Mouse (Mus musculus) liver, adult 2 months (tissue): ENCODE measurements around the gene Tyw5. TPM values are rescaled to one million over a fixed set of nuclear protein-coding genes. Genes with fewer than 3 reads are reported as not detected.

Source experiments
- DNase-seq: peaks from one replicate; pipeline ENCODE4 v3.0.0-alpha.2; 2011; ENCODE audit warnings: low read depth, low spot score; ENCODE audit errors: extremely low read depth
- H3K27ac ChIP-seq: fragments of 200-500 bp; replicated peaks from 2 replicates; pipeline ENCODE4 v1.5.1; 2012; ENCODE audit warnings: low read depth, mild to moderate bottlenecking, control low read depth, inconsistent platforms, low read length; ENCODE audit not compliant: insufficient read depth
- H3K27me3 ChIP-seq: fragments of 200-500 bp; 2 replicates; pipeline ENCODE4 v1.6.1; 2012; ENCODE audit warnings: mild to moderate bottlenecking, moderate library complexity, low read length, inconsistent platforms; ENCODE audit not compliant: control insufficient read depth, insufficient read depth
- H3K36me3 ChIP-seq: fragments of 200-500 bp; 2 replicates; pipeline ENCODE4 v1.6.1; 2012; ENCODE audit warnings: low read length, inconsistent platforms; ENCODE audit not compliant: control insufficient read depth, insufficient read depth
- H3K4me1 ChIP-seq: fragments of 200-500 bp; 2 replicates; pipeline ENCODE4 v1.6.1; 2011; ENCODE audit warnings: low read length; ENCODE audit not compliant: control insufficient read depth, insufficient read depth
- H3K4me3 ChIP-seq: fragments of 200-500 bp; 2 replicates; pipeline ENCODE4 v1.5.1; 2011; ENCODE audit warnings: low read depth, mild to moderate bottlenecking, control low read depth, low read length, moderate library complexity; ENCODE audit not compliant: insufficient read depth
- H3K79me2 ChIP-seq: fragments of 200-500 bp; 2 replicates; pipeline ENCODE4 v1.6.1; 2012; ENCODE audit warnings: inconsistent platforms, mild to moderate bottlenecking, low read length, moderate library complexity; ENCODE audit not compliant: control insufficient read depth, insufficient read depth
- H3K9ac ChIP-seq: fragments of 200-500 bp; 2 replicates; pipeline ENCODE4 v1.6.1; 2012; ENCODE audit warnings: low read depth, mild to moderate bottlenecking, control low read depth, inconsistent platforms, low read length
- CTCF ChIP-seq: fragments of 200-500 bp; IDR thresholded peaks from 2 replicates; pipeline ENCODE4 v1.5.1; 2011; ENCODE audit warnings: low read depth, low read length, control low read depth
- POLR2A ChIP-seq: fragments of 200-500 bp; IDR thresholded peaks from 2 replicates; pipeline ENCODE4 v1.6.1; 2011; ENCODE audit warnings: low read length, control low read depth; ENCODE audit not compliant: insufficient read depth; ENCODE audit errors: extremely low read depth
- WGBS: fragments of 180-500 bp; shearing (Covaris S2); methylation state at CpG from one replicate; pipeline ENCODE4 v1.1.7; 2018; 5-methylcytosine and 5-hydroxymethylcytosine counted together
- polyA plus RNA-seq: library from polyadenylated mRNA; depleted of rRNA; stranded (reverse); fragments of >200 nt; gene quantifications from 2 replicates; pipeline ENCODE4 v1.2.3, GENCODE M21; 2012
- total RNA-seq: library from RNA; depleted of rRNA; stranded (reverse); fragments of >200 nt; gene quantifications from 2 replicates; pipeline ENCODE4 v1.2.3, GENCODE M21; 2014

Tyw5 gene
- total and polyA plus RNA-seq, 2 experiments, result 5.2 to 22.5 TPM

DNA sequence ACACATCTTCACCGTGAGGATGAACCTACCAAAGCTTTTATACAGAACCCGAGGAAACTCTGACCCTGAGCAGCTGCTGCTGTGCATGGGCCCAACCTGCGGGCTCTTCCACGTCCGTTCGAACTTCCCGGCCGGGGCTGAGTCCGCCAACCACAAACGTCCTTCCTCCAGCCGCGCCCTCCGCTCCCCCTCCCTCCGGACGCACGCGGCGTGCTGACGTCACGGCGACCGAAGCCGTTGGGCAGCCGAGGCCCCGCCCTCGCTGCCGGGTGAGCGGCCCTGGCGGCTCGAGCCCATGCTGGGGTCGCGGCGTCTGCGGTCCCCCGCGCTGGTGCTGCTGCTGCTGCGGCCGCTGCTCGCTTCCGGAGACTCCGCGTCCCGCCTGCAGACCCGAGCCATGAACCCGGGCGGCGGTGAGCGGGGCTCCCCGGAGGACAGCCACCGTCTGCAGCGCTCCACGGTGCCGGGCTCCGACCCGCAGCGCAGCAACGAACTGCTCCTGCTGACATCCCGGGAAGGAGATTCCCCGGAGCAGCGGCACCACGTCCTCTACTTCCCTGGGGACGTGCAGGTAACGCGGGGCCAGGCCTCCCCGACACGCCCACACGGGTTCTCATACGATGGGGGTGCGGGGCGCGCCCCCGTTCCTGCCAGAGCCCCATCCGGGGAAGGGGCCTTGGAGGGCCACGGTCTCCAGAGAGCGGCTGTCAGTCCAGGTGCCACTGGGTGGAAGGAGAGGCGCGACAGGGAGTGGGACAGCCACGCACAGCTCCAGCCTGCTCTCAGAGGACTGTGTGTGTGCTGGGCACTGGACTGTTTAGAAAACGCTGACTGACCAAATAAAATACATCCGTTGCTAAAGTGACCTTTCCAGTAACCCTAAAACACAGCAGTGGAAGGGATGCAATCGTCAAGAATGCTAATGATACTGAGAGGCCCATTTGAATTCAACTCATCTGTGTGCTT, 29.2 kb downstream of the Tyw5 start, which contains the start of gene 1700066M21Rik:
1700066M21Rik (plus strand) TSS at position 245 of the 966 bp plus-strand sequence.
- peaks cover 3% of the 10 kb centered on the region; the same call in 1 of the 2 replicates for H3K36me3 ChIP-seq
- H3K27ac ChIP-seq, result peak within 1 kb of the TSS; percentile 87
- TF ChIP-seq CTCF (no peak), POLR2A (peak; percentile 66; the same call in 1 of the 2 replicates)
- peaks cover 8% of the 10 kb centered on the region; the same call in 1 of the 2 replicates for H3K4me1 ChIP-seq
- H3K79me2 ChIP-seq, result peaks cover 8% of the 10 kb centered on the region; the same call in 1 of the 2 replicates
- peak within 1 kb of the TSS; percentile 98 for H3K4me3 ChIP-seq
- WGBS, result under 1% methylated on average over 81 of the region's 81 CpGs
- peak within 1 kb of the TSS; percentile 97 for H3K9ac ChIP-seq
- DNase-seq, result peak; percentile 70
- no peaks in the 10 kb centered on the region for H3K27me3 ChIP-seq

DNA sequence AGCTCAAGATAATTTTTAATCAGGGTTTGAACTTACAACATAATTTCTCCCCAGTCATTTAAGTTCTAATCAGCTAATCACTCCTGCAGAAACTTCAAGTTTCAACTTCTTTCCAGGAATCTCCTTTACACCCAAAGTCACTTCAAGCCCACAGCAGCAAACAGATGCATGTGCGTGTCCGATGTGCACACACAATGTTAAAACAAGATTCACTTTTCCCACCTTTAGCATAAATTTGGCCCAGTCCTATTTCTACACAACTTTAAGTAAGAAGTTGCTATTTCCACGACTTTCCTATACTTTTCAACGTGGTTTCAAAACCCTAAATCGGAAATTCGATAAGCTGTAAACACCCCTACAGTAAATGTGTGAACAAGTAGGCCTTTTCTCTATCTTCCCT, 30.1 kb downstream of the Tyw5 start:
- H3K9ac ChIP-seq, result no peak overlapping the region
- H3K27me3 ChIP-seq, result no peaks in the 10 kb centered on the region
- WGBS, result 75% methylated on average over 6 of the region's 6 CpGs
- H3K27ac ChIP-seq, result no peak overlapping the region
- peaks cover 3% of the 10 kb centered on the region; the same call in 1 of the 2 replicates for H3K36me3 ChIP-seq
- no peak overlapping the region for H3K4me3 ChIP-seq
- TF ChIP-seq CTCF (no peak), POLR2A (no peak)
- DNase-seq, result no peak
- H3K79me2 ChIP-seq, result peaks cover 8% of the 10 kb centered on the region; the same call in 1 of the 2 replicates
- H3K4me1 ChIP-seq, result peaks cover 10% of the 10 kb centered on the region; the same call in 1 of the 2 replicates

DNA sequence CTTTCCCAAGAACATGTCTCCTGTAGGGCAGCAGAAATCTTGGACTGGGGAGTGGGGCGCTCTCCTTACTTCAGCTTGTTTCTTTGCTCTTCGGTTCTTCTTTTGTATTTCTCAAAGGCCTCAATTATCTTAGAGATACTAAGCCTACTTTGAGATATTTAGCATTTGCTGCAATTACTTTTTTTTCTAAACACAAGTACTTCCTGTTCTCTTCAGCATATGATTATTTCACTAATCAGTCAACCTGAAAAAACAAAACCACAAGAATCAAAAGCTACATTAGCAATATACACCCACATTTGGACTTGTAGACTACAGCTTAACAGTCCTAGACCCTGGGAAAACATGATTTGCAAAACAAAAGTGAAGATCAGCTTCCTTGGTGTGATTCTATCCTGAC, 31.6 kb downstream of the Tyw5 start:
- Histone ChIP-seq H3K36me3 (peaks cover 3% of the 10 kb centered on the region; the same call in 1 of the 2 replicates), H3K79me2 (peaks cover 8% of the 10 kb centered on the region; the same call in 1 of the 2 replicates), H3K4me3 (no peak overlapping the region), H3K4me1 (peaks cover 10% of the 10 kb centered on the region; the same call in 1 of the 2 replicates), H3K27me3 (no peaks in the 10 kb centered on the region), H3K27ac (no peak overlapping the region), H3K9ac (no peak overlapping the region)
- WGBS, result 90% methylated on average over 2 of the region's 2 CpGs
- no peak for TF ChIP-seq CTCF
- no peak for TF ChIP-seq POLR2A
- DNase-seq, result no peak

DNA sequence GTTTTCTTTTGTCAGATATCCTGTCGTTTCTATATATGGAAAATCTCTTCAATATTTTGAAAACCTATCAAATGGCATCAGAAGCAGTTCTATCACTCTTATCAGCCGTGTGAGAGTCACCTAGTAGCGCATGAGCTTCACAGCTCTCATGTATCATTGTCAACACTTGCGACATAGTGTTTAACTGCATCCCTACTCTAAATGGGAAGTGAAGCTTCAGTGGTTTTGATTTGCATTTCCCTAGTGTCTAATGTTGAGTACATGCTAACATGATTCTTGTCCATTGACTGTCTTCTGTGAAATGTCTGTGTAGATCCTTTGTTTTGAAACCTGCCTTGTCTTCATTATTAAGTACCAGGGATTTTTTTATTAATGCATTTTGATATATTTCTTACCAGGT, 36.5 kb downstream of the Tyw5 start:
- Histone ChIP-seq H3K4me3 (no peak overlapping the region), H3K27me3 (no peaks in the 10 kb centered on the region), H3K36me3 (no peaks in the 10 kb centered on the region), H3K4me1 (peaks cover 11% of the 10 kb centered on the region; the same call in 1 of the 2 replicates), H3K79me2 (no peaks in the 10 kb centered on the region), H3K27ac (no peak overlapping the region), H3K9ac (no peak overlapping the region)
- 60% methylated on average over 4 of the region's 4 CpGs for WGBS
- DNase-seq, result no peak
- TF ChIP-seq POLR2A (no peak), CTCF (no peak)

DNA sequence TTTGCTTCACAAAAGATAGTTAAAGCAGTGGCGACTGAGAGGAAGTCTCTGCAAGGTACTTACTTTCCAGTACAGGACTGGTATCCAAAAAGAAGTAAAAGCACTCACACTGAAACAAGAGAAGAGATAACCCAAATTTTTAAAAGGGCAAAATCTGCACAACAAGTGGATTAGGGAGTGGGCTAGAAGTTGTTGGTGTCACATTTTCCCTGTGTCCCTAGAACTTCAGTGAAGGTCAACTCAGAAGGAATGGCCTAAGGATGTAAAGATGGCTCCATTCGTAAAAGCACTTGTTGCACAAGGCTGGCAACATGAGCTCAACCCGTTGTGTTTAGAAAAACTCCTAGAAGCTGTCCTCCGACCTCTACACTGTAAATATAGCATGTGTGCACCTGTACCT, 37.8 kb downstream of the Tyw5 start:
- TF ChIP-seq CTCF (no peak), POLR2A (no peak)
- no peak overlapping the region for H3K4me3 ChIP-seq
- no peaks in the 10 kb centered on the region for H3K36me3 ChIP-seq
- no peak for DNase-seq
- H3K27ac ChIP-seq, result no peak overlapping the region
- peaks cover 12% of the 10 kb centered on the region; the same call in 1 of the 2 replicates for H3K4me1 ChIP-seq
- WGBS, result 69% methylated on average over 4 of the region's 4 CpGs
- no peaks in the 10 kb centered on the region for H3K27me3 ChIP-seq
- no peak overlapping the region for H3K9ac ChIP-seq
- H3K79me2 ChIP-seq, result no peaks in the 10 kb centered on the region
